Mouse (Mus musculus): ENCODE measurements around the gene Cradd. TPM values are rescaled to one million over a fixed set of nuclear protein-coding genes. Genes with fewer than 3 reads are reported as not detected.

Cradd gene
- polyA plus RNA-seq, 1 experiment from 2014 or later: 9.4 TPM

- ChIA-PET CTCF (interaction anchor here (0.7 kb wide), 1 partner anchor 40 kb away, joined by 3 read pairs; no protein-coding TSS in a partner anchor), POLR2A (interaction anchor here (0.7 kb wide), 3 partner anchors 17 to 310 kb away, joined by 3 to 5 read pairs (median 5); no protein-coding TSS in a partner anchor)
- TF ChIP-seq CTCF (IDR thresholded peaks at IDR 0.05): no peak
Observed at GRCm38 (mm10) chr10:95239196-95240069, 84.5 kb downstream of the Cradd start.

GRCm38 (mm10) chr10:95238667-95239066 is 85.3 kb downstream of the Cradd start:
- POLR2A ChIA-PET: interaction anchor here (0.7 kb wide), 2 partner anchors 217 to 309 kb away, joined by 5 read pairs; no protein-coding TSS in a partner anchor
- TF ChIP-seq CTCF (IDR thresholded peaks at IDR 0.05): no peak
- no peaks in the 10 kb centered on the region for H3K27me3 ChIP-seq
- ATAC-seq: no peak
- CTCF ChIA-PET: interaction anchor here (1.0 kb wide), 1 partner anchor 11 kb away, joined by 3 read pairs; no protein-coding TSS in a partner anchor
- DNase-seq (ENCODE audit: low read depth, low spot score): no peak
- in situ Hi-C loops (cut with MboI; ENCODE audit: low pct_unique_long_range_greater_than_20kb): no loop called here

More at GRCm38 (mm10) chr10:95239196-95240069, 84.5 kb downstream of the Cradd start:
- in situ Hi-C loops (cut with MboI; ENCODE audit: low pct_unique_long_range_greater_than_20kb): no loop called here
- no peak for ATAC-seq
- H3K27me3 ChIP-seq: no peaks in the 10 kb centered on the region
- no peak for DNase-seq (ENCODE audit: low read depth, low spot score)

GRCm38 (mm10) chr10:95236226-95236625 is 87.7 kb downstream of the Cradd start:
- no peak for ATAC-seq
- CTCF ChIA-PET: no interaction called here
- H3K27me3 ChIP-seq: no peaks in the 10 kb centered on the region
- in situ Hi-C loops (cut with MboI; ENCODE audit: low pct_unique_long_range_greater_than_20kb): no loop called here
- POLR2A ChIA-PET: no interaction called here
- DNase-seq (ENCODE audit: low read depth, low spot score): no peak
- no peak for TF ChIP-seq CTCF (IDR thresholded peaks at IDR 0.05)

- ATAC-seq (no peak), DNase-seq (ENCODE audit: low read depth, low spot score) (no peak)
- TF ChIP-seq CTCF (IDR thresholded peaks at IDR 0.05): no peak
- in situ Hi-C loops (cut with MboI; ENCODE audit: low pct_unique_long_range_greater_than_20kb): no loop called here
- ChIA-PET POLR2A (no interaction called here), CTCF (interaction anchor here (1.5 kb wide), 1 partner anchor 9 kb away, joined by 4 read pairs; no protein-coding TSS in a partner anchor)
- no peaks in the 10 kb centered on the region for H3K27me3 ChIP-seq
Observed at GRCm38 (mm10) chr10:95234661-95235060, 89.3 kb downstream of the Cradd start.

GRCm38 (mm10) chr10:95233044-95233443 is 90.9 kb downstream of the Cradd start:
- no peak for ATAC-seq
- POLR2A ChIA-PET: no interaction called here
- in situ Hi-C loops (cut with MboI; ENCODE audit: low pct_unique_long_range_greater_than_20kb): no loop called here
- TF ChIP-seq CTCF (IDR thresholded peaks at IDR 0.05): no peak
- CTCF ChIA-PET: no interaction called here
- no peaks in the 10 kb centered on the region for H3K27me3 ChIP-seq
- DNase-seq (ENCODE audit: low read depth, low spot score): no peak

- in situ Hi-C loops (cut with MboI; ENCODE audit: low pct_unique_long_range_greater_than_20kb): no loop called here
- DNase-seq (ENCODE audit: low read depth, low spot score) (no peak), ATAC-seq (no peak)
- TF ChIP-seq CTCF (IDR thresholded peaks at IDR 0.05): no peak
- ChIA-PET CTCF (no interaction called here), POLR2A (no interaction called here)
- no peaks in the 10 kb centered on the region for H3K27me3 ChIP-seq
Observed at GRCm38 (mm10) chr10:95232554-95232953, 91.4 kb downstream of the Cradd start.

- no peaks in the 10 kb centered on the region for H3K27me3 ChIP-seq
- DNase-seq (ENCODE audit: low read depth, low spot score) (no peak), ATAC-seq (no peak)
- ChIA-PET CTCF (no interaction called here), POLR2A (no interaction called here)
- TF ChIP-seq CTCF (IDR thresholded peaks at IDR 0.05): no peak
- in situ Hi-C loops (cut with MboI; ENCODE audit: low pct_unique_long_range_greater_than_20kb): no loop called here
Observed at GRCm38 (mm10) chr10:95228192-95228591, 95.7 kb downstream of the Cradd start.

- in situ Hi-C loops (cut with MboI; ENCODE audit: low pct_unique_long_range_greater_than_20kb): no loop called here
- DNase-seq (ENCODE audit: low read depth, low spot score) (no peak), ATAC-seq (no peak)
- TF ChIP-seq CTCF (IDR thresholded peaks at IDR 0.05): no peak
- no peaks in the 10 kb centered on the region for H3K27me3 ChIP-seq
- ChIA-PET POLR2A (no interaction called here), CTCF (interaction anchor here (1.2 kb wide), 1 partner anchor 24 kb away, joined by 3 read pairs; no protein-coding TSS in a partner anchor)
Observed at GRCm38 (mm10) chr10:95227590-95227989, 96.3 kb downstream of the Cradd start.

GRCm38 (mm10) chr10:95226772-95227171 is 97.2 kb downstream of the Cradd start:
- CTCF ChIA-PET: interaction anchor here (1.2 kb wide), 1 partner anchor 23 kb away, joined by 3 read pairs; no protein-coding TSS in a partner anchor
- DNase-seq (ENCODE audit: low read depth, low spot score) (no peak), ATAC-seq (no peak)
- POLR2A ChIA-PET: interaction anchor here (0.6 to 0.8 kb wide), 2 partner anchors 19 to 52 kb away, joined by 3 to 4 read pairs; no protein-coding TSS in a partner anchor
- in situ Hi-C loops (cut with MboI; ENCODE audit: low pct_unique_long_range_greater_than_20kb): no loop called here
- no peaks in the 10 kb centered on the region for H3K27me3 ChIP-seq
- TF ChIP-seq CTCF (IDR thresholded peaks at IDR 0.05): no peak

- no peak for DNase-seq (ENCODE audit: low read depth, low spot score)
- H3K27me3 ChIP-seq: no peaks in the 10 kb centered on the region
- CTCF ChIA-PET: no interaction called here
- ATAC-seq: no peak
- in situ Hi-C loops (cut with MboI; ENCODE audit: low pct_unique_long_range_greater_than_20kb): no loop called here
- POLR2A ChIA-PET: no interaction called here
- no peak for TF ChIP-seq CTCF (IDR thresholded peaks at IDR 0.05)
Observed at GRCm38 (mm10) chr10:95225006-95225405, 98.9 kb downstream of the Cradd start.

GRCm38 (mm10) chr10:95223211-95223610 is 100.7 kb downstream of the Cradd start:
- no peaks in the 10 kb centered on the region for H3K27me3 ChIP-seq
- no peak for TF ChIP-seq CTCF (IDR thresholded peaks at IDR 0.05)
- no peak for DNase-seq (ENCODE audit: low read depth, low spot score)
- ATAC-seq: no peak
- ChIA-PET CTCF (no interaction called here), POLR2A (no interaction called here)
- in situ Hi-C loops (cut with MboI; ENCODE audit: low pct_unique_long_range_greater_than_20kb): no loop called here
